Mouse (Mus musculus): ENCODE measurements at regions not wholly inside any gene's neighbourhood (a gene's known extent, or its start where the extent isn't known, plus 50 kb on each side); places are given as distances from the start of the nearest gene placed in this dataset.

DNA sequence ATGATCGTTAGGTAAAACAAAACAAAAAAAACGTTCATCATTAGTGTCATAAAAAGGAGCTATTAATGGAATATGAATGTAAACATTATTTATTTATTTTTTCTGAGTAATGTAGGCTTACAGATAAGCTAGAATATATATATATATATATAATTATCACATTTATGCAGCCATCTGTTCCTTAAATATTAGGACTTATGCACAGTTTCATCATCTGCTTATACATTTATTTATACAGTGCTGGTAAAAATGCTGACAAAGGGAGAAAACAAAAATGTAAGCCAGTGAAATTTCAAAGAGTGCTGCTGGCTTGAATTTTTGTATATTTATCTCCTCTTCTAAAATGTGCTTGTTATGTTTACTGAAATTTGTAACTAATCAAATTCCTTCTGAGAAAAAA, 4841.7 kb upstream of the Gm7489 start:
- DNase-seq: no peak

DNA sequence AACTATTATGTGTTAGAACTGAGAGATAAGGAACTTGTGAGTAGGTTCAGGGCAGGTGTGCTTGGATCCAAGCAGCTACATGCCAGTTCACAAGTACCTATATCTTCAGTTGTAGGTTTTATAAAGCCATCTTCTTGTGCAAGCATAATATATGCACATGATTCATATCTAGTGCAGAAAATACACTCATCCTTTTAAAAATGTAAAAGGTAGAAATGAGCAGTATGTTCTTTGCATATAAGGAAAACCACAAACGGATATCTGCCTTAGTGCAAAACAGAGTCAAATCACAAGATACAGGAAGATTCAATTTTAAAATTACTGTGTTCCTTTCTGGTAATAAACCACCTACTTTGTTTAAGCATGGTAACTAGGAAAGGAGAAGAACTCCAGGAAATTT, 4819.6 kb upstream of the Gm7489 start:
- no peak for DNase-seq

DNA sequence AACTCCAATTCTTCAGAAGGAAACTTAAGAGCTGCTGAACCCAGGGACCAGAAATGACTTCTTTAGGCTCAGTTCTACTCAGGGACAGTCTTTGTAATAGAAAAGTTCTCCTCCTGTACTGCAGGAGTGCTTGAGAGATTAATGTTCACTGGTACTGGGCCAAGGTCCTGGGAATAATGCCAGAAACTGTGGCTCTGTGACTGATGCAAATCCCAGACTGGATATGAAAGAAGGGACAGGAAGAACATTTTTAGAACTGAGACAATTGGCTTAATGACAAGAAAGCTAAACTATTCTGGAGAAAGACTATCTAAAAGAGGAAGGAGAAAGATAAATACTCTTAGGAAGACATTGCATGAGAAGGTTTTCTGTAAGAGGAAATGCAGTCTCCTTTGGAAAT, 4818.8 kb upstream of the Gm7489 start:
- peak; percentile 87 to 90 for DNase-seq

DNA sequence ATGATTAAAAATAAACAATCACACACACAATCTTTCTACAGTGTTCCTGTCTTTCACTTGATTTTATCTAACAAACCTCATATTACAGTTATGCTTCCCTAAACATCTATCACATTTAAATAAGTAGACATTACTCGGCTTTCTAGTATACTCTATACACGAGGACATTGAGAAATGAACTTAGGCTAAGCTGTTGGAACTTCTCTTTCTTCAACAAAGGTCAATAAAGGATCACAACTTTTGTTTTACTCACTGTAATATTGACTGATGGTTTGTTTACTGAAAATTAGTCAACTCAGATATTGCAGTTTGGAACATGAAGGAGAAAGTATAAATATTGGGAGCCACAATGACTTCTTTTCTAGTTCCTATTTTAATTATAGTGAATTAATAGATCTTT, 4818.3 kb upstream of the Gm7489 start:
- DNase-seq: no peak

Data from cerebellum, postnatal 10 days (tissue).